Mouse (Mus musculus): ENCODE measurements around the gene Vil1. TPM values are rescaled to one million over a fixed set of nuclear protein-coding genes. Genes with fewer than 3 reads are reported as not detected.
A peak's percentile ranks its signal among the peaks of the same experiment; 100 is the strongest.

Vil1 gene
- total RNA-seq, 2 experiments from 2014 or later = 0.31 to 1.2 TPM

DNA sequence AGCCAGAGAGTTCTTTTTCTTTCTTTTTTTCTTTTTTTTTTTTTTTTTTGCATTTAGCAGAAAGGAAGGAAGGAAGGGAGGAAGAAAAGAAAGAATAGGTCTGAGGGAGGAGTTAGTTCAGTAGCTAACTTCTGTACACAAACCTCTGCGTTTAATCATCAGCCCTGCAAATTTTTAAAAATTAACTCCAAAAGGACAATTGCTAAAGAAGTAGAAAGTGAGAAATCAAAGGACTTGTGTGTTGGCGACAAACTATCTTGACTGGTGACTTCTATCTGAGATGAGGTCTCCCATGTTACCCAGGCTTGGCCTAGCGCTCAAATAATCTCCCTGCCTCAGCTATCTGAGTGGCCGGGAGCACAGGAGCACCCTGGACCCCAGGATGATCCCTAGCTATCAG is 5.0 kb upstream of the Vil1 start:
- no peak for DNase-seq (ENCODE audit: low spot score in 2 of 2)

DNA sequence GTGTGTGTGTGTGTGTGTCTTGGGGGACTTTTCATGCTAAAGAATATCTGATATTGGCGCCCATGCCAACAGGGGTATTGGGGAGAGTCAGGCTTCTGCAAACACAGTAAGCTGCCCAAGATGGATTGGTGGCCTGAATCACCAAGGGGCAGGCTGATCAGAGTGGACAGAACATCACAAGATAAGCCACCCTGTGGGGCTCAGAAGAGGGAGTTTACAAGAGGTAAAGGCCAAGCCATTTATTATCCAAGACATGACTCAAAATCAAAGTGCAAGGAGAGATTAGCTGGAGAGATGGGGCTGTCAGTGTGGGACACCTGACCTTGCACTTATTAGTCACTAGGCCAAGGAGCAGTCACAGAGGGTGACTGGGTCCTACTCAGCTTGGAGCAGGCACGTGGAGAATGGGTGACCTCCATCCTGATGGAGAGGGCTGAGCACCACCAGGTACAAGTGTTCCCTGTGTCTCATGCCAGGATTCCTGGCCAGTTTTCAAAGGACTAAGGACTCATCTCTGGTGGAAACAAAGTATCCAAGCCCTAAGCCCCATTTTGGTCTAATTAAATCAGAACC is 2.7 kb downstream of the Vil1 start:
- DNase-seq (ENCODE audit: low spot score in 2 of 2) = no peak

- DNase-seq (ENCODE audit: low spot score in 2 of 2) = no peak
Observed at GRCm38 (mm10) chr1:74412711-74413110, 3.5 kb downstream of the Vil1 start.

DNA sequence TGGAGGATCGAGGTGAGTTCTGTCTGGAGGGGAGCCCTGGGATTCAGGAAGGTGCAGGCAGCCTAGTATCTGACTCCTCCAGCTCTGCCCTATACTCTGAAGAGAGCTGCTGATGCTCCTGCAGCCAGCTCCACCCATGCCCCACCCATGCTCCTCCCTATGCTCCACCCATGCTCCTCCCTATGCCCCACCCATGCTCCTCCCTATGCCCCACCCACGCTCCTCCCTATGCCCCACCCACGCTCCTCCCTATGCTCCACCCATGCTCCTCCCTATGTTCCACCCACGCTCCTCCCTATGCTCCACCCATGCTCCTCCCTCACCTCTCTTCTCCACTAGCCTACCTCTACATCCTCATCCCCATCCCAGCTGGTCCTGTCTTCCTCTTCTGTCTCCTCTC is 6.0 kb downstream of the Vil1 start:
- DNase-seq (ENCODE audit: low spot score in 2 of 2) = no peak

- no peak for DNase-seq (ENCODE audit: low spot score in 2 of 2)
Observed at GRCm38 (mm10) chr1:74418747-74419439, 9.7 kb downstream of the Vil1 start.

DNA sequence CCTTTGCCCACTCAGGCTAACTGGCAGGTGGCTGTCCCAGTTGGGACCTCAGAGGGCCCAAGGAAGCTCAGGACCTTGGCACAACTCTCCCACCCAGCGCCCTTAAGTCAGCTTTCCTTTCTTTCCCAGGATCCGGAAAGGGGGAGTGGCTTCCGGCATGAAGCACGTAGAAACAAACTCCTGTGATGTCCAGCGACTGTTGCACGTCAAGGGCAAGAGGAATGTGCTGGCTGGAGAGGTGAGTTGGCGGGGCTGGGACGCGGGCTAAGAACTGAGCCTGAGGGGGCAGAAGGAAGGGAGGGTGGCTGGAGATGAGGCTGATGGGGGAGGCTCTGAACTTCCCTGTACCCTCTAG is 10.2 kb downstream of the Vil1 start:
- DNase-seq (ENCODE audit: low spot score in 2 of 2) = no peak

- no peak for DNase-seq (ENCODE audit: low spot score in 2 of 2)
Observed at GRCm38 (mm10) chr1:74423147-74423546, 14.0 kb downstream of the Vil1 start.

- no peak for DNase-seq (ENCODE audit: low spot score in 2 of 2)
Observed at GRCm38 (mm10) chr1:74425845-74426244, 16.7 kb downstream of the Vil1 start.

- DNase-seq (ENCODE audit: low spot score in 2 of 2) = no peak
Observed at GRCm38 (mm10) chr1:74433220-74433619, 24.0 kb downstream of the Vil1 start.

DNA sequence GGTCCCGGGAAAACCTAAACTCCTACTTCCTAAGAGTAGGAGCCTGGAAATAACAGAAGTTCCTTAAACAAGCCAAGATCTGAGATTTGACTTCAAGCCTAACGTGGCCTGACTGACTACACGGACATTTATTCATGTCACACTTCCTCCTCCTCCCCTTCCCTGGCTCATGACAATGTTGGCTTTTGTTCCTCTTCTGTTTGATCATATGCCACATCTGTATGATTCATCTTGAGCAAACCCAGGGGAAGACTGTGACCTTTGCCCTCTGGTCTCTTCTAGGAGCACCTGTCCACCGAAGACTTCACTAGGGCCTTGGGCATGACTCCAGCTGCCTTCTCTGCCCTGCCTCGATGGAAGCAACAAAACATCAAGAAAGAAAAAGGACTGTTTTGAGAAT is 25.4 kb downstream of the Vil1 start:
- DNase-seq (ENCODE audit: low spot score in 2 of 2) = no peak

DNA sequence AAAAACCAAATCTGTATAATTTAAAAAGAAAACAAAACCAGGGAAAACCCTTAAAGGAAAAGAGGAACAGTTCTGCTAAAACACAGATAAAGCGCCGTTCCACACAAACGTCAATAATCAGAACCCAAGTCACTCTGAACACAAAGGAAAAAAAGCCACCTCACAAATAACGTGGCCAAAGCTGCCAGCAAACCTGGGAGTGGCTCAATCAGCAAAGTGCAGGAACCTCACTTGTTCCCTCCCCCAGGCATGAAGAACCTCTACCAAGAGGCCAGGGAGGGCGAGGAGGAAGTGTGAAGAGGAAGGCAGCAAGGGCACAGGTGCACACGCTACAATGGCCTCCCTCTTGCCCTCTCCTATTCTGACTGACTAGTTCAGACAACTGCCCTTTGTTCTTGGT is 26.4 kb downstream of the Vil1 start:
- no peak for DNase-seq (ENCODE audit: low spot score in 2 of 2)

GRCm38 (mm10) chr1:74437702-74438427 is 28.7 kb downstream of the Vil1 start:
- no peak for DNase-seq (ENCODE audit: low spot score in 2 of 2)

- DNase-seq (ENCODE audit: low spot score in 2 of 2) = no peak
Observed at GRCm38 (mm10) chr1:74439166-74439876, 30.1 kb downstream of the Vil1 start.

GRCm38 (mm10) chr1:74444538-74444937 is 35.4 kb downstream of the Vil1 start:
- no peak for DNase-seq (ENCODE audit: low spot score in 2 of 2)

DNA sequence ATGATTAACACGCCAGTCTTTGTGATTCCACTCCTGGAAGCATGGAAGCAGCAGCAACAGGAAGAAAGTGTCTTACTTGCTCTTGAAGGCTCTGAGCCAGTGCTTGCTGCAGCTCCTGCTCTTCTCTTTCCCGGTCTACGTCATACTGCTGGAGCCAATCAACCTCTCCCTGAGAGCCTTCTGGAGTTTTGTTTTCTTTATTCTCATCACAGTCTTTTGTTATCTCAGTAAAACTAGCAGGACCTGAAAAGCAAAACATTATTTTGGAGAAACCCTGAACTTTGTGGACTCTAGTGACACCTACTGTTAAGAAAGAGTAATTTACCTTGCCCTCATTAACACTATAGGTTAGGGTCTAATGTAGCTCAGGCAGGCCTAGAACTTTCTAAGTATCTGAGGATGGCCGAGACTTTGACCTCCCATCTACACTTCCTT is 43.5 kb downstream of the Vil1 start:
- DNase-seq (ENCODE audit: low spot score in 2 of 2) = peak in 1 of 2 experiments; percentile 25

DNA sequence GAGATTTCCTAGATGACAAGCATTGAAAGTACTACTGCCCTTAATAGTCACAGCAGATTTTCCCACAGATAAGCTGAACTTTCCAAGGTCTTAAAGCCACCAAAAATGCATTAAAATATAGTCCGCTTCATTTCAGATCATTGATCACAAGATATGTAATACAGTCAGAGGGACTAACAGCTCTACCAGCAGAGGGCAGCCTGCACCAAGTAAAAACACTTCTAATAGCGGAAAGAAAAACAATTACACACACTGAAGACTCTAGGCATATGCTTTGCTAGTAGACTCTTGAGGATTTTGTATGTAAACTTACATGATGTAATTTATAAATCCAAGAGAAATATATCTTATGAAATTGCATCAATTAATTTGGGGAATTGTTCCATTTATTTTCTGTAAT is 51.1 kb downstream of the Vil1 start:
- DNase-seq (ENCODE audit: low spot score in 2 of 2) = peak; percentile 39 to 57

Small RNA genes lying within 50 kb of the gene (microRNA-seq; reads per million reads assigned to microRNA genes)
- gene Mir26b = 2,745 to 4,137 reads per million in 2 experiments

Other genes starting within 250 kb of the Vil1 start
- not detected for gene Cxcr1, start 214.7 kb upstream of the Vil1 start, total RNA-seq (2021)
- 100 to 1,000 TPM; 324 to 330 TPM for gene Arpc2, start 173.3 kb upstream of the Vil1 start, total RNA-seq (2021)
- not detected for gene Gpbar1, start 130.8 kb upstream of the Vil1 start, total RNA-seq (2021)
- 100 to 1,000 TPM; 141 to 158 TPM for gene Aamp, start 124.6 kb upstream of the Vil1 start, total RNA-seq (2021)
- 100 to 1,000 TPM; 125 to 130 TPM for gene Pnkd, start 124.4 kb upstream of the Vil1 start, total RNA-seq (2021)
- 10 to 100 TPM; 10.5 to 11.6 TPM for gene Tmbim1, start 103.8 kb upstream of the Vil1 start, total RNA-seq (2021)
- 1 to 10 TPM; 1.2 to 1.7 TPM for gene Catip, start 47.3 kb upstream of the Vil1 start, total RNA-seq (2021)
- gene Slc11a1, start 34.2 kb upstream of the Vil1 start, total RNA-seq (2021) = 1 to 10 TPM; 2.0 to 3.0 TPM
- 10 to 100 TPM; 23.8 to 27.2 TPM for gene Ctdsp1, start 17.9 kb upstream of the Vil1 start, total RNA-seq (2021)
- gene Cnot9, start 96.7 kb downstream of the Vil1 start, total RNA-seq (2021) = 10 to 100 TPM; 37.2 to 38.1 TPM
- gene Plcd4, start 133.5 kb downstream of the Vil1 start, total RNA-seq (2021) = 10 to 100 TPM; 15.1 to 17.3 TPM
- 10 to 100 TPM; 18.1 to 21.9 TPM for gene Usp37, start 134.9 kb downstream of the Vil1 start, total RNA-seq (2021)
- gene Zfp142, start 178.9 kb downstream of the Vil1 start, total RNA-seq (2021) = 10 to 100 TPM; 24.8 TPM
- gene Bcs1l, start 178.9 kb downstream of the Vil1 start, total RNA-seq (2021) = 10 to 100 TPM; 20.6 to 21.5 TPM
- 10 to 100 TPM; 48.9 to 60.6 TPM for gene Rnf25, start 192.0 kb downstream of the Vil1 start, total RNA-seq (2021)
- 10 to 100 TPM in 1 of 2 experiments, 1 to 10 TPM in 1; 8.4 to 11.4 TPM for gene Stk36, start 192.1 kb downstream of the Vil1 start, total RNA-seq (2021)